Mouse (Mus musculus): Measurements from ENCODE around the gene Lonp2.
A peak's percentile ranks its signal among the peaks of the same experiment; 100 is the strongest.

The Lonp2 gene

DNA sequence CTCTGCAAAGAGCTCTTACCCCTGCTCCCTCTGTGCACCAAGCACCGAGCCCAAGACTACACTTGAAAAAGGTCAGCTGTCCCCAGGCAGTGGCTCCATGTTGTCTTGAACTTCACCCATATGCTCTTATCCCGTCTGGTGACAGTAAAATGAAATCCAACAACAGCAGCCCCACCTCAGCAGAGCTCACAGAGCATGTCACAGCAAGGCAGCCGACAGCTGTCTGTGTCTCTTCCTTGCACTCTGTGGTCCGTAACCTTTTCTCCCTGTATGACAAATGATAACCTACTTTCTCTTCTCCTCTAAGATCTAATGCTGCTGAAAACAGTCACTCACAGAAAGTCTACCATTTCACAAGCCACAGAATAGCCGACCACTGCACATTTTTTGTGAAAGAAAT lies 82.9 kb downstream of the Lonp2 start:
- DNase-seq (ENCODE audit: extremely low spot score, low read depth, low spot score), result no peak

DNA sequence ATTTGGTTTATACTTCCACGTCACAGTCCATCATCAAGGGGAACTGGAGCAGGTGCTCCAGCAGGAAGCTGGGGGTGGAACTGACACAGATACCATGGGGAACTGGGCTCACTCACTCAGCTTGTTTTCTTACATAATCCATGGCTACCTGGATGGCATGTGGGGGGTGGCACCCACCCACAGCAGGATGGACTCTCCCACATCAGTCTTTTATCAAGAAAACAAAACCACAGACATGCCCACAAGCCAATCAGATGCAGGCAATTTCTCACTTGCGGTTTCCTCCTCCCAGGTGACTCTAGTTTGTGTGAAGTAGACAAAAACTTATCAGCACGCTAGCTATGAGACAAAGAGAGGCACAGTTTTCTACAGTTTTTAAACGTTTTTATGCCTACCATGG lies 84.0 kb downstream of the Lonp2 start:
- no peak for DNase-seq (ENCODE audit: extremely low spot score, low read depth, low spot score)

DNA sequence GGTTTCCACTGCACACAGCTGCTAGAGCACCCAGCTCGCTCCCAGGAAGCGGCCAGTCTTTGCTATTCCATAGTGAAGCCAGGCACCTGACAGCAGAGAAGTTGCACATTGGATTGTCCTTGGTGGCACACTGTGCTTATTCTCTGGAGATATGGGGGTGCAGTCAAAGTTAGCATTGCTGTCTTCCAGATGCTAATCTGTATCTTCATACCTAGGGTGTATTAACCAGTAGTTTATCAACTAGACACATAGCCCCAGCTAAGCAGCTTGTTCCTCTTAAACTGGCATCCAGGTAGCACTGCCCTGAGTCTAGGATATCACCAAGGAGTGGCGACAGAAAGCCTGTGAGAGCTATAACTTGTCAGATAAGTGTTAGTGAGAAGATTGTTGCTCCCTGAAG lies 88.8 kb downstream of the Lonp2 start:
- DNase-seq (ENCODE audit: extremely low spot score, low read depth, low spot score), result no peak

DNA sequence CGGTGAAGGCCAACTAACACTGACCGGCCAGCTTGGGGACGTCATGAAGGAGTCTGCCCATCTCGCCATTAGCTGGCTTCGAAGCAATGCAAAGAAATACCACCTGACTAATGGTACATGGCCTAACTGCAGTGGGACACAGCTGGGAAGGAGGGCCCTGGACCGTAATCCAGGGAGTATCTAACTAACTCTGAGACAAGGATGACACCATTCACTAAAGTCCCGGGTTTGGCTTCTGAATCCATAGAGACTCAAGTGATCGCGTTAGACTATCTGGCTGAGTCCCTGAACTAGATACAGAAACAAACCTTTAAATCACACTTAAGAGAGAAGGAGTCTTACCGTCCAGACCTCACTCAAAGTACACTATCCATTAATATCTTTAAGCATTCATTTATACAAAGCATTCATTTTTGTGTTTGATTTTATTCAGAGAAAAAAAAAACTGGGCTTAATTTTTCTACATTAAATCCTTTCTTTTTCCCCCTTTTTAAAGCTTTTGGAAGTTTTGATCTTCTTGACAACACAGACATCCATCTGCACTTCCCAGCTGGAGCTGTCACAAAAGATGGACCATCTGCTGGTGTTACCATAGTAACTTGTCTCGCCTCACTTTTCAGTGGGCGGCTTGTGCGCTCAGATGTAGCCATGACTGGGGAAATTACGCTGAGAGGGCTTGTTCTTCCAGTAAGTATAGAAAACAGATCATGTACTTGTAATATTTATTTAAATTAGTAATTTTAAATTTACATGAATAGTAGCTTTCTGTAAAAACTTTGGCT lies 89.8 kb downstream of the Lonp2 start:
- DNase-seq (ENCODE audit: extremely low spot score, low read depth, low spot score), result no peak

DNA sequence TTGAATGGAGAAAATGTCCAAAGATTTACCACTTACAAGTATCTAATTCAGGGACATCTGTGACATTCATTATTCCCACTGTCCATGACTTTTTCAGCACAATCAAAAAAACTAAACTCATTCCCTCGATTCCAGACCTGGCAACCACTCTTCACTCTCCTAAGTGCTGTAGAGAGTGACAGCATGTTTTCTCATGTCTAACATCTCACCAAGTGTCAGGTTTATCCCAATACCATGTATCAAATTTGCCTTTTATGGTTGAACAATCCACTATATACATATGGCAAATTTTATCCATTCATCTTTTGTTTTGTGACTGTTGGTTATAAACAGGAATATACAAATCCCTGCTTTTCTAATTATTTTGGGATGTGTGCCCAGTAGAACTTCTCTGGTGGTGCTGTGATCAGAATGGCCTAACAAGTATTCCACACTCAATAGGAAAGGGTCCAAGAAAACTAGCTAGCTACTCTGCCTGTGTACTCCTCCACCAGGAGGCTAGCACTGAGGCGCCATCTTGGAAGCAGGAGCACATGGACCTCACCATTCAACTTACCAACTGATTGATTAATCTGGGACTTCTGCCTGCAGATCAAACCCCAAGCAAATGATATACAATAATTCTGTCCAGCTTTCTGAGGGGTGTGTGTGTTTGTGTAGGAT lies 94.6 kb downstream of the Lonp2 start:
- DNase-seq (ENCODE audit: extremely low spot score, low read depth, low spot score), result no peak

DNA sequence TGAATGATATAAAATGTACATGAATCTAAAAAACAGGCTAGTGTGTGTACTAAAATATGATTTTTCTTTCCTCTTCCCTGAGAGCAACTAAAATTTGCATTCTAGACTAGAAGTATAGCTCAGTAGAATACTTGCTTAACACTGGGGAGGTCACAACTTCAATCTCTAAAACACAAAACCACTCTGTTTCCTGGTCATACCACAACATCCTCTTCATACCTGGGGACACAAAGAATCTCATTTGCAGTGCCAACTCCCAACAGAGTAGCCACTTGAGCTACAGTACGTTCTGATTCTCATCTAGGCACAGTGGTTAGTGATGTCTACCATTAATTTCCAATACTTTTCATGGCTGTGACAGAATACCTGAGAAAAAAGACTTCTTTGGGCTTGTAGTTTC lies 95.5 kb downstream of the Lonp2 start:
- DNase-seq (ENCODE audit: extremely low spot score, low read depth, low spot score), result no peak

DNA sequence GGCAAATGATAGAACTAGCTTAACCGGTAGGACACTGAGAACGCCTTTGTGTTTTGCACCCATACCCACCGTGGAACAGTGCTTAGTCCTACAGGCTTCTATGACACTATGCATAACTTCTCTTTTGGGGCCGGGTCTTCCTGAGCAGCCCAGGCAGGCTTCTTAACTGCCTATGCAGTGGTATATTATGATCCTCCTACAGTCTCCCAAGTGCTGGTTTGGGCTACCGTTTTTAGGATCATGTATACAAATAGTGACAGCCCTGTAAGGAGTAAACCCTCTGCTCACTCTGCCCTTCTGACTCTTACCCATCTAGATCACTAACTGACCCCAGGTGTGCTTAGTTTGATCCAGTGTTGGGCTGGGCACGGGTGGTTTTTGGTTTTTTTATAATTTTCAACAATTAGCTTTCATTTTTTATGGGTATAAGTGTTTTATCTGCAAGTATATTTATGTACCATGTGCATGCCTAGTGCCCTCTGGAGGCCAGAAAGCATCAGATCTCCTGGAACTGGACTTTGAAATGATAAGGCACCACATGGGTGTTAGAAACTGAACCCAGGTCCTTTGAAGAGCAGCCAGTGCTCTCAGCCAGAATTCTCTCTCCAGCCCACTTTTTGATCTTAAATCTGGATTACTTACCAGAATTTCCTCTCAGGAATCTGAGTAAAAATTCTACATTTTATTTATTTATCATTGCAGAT lies 97.1 kb downstream of the Lonp2 start:
- DNase-seq (ENCODE audit: extremely low spot score, low read depth, low spot score), result no peak

DNA sequence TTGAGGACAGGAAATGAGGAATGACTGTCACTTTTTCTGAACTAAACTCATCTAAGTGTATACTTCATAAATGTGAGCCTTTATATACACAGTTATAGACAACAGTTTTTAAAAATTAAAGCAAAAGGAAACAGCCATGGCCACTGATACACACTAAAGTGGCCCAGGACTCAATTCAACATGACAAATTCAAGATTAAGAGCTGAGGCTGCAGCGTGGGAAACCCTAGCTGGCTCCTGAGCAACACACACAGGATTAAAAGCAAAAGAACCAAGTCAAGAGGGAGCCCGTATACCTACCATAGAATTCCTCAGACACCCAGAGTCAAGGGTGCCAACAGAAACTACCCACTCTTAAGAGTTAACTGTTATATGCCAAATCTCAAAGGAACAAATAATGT lies 97.6 kb downstream of the Lonp2 start:
- DNase-seq (ENCODE audit: extremely low spot score, low read depth, low spot score), result no peak

DNA sequence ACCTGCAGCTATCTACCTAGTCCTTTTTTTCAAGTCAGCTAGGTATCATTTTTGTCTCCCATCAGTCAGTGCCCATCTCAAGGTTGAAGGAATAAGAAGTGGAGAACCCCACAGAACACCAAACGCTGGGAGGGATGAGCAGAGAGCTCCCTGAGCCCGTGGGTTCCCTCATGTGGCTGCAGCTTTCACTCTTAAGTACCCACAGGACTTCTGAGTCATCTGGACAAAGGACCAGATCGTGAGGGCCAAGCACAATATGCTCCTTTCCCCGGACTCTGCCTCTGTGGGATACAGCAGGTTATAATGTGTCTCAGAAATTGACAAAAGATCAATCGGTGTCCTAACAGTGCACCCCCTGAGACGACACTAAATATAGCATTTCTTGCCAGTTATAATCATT lies 103.1 kb downstream of the Lonp2 start:
- DNase-seq (ENCODE audit: extremely low spot score, low read depth, low spot score), result no peak

DNA sequence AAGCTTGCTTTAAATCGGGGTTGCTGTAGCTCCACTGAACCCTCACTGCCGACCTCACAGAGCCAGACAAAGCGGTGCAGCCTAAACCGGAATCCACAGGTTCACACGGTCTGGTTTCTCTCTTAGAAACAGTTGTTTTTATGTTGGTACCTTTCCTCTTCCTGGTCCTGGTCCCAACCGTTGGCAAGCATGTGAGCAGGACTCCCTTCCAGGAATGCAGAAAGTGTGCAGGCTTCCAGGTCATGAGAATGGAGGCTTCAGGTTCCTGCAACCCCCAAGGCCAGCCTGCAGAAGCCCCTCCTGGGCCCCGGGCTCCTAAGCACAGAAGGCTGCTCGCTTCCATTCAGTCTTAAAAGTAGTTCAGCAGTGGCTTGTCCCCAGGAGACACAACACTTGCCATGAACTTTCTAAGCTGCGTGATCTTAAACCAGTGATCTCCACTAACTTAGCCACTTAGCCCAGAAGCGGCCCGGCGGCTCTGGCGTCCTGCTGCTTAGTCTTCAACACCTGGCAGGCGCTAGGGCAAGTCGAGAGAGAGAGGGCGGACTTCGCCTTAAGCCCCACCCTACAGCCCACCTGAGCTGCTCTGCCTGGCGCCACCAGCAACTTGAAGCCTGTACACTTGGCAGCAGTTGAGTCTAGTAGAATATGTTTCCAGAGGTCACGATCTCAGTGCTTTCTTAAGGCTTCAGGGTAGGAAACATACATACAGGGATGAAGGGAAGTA lies 104.5 kb downstream of the Lonp2 start:
- DNase-seq (ENCODE audit: extremely low spot score, low read depth, low spot score), result no peak

DNA sequence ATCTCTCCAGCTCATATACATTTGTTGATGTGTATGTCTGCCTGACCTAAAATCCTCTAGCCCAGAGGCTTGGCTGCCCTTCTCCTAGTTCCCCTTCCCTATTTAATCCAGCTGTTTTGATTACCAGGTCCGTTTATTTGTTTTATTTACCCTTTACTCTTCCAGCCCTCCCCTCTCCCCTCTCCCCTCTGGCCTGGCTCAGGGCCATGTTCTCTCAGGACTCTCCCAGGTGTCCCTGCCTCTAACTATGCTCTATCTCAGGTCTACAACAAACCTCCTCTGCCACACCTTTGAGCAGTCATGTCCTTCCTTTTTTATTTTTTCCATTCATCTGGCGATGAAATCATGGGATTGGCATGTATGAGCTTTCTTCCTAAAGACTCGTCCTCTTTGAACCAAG lies 106.5 kb downstream of the Lonp2 start:
- DNase-seq (ENCODE audit: extremely low spot score, low read depth, low spot score), result no peak

DNA sequence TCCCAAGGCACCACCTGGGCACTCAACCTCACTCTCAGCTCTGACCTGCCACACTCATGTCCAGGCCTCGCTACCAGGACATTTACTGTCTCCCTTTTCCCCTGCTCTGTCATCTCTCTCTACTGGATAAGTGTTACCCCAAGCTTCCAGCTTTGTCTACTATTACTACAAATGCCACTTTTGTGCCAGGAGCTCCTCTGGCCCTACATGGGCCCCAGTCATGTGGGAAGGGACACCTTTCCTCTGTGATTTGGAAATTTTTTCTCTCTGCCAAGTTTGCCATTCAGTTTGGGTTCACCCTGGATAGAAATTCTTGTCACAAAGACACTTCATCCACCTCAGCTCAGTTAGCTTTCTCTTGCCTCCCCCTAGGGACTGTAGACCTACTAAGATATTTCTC lies 107.0 kb downstream of the Lonp2 start:
- DNase-seq (ENCODE audit: extremely low spot score, low read depth, low spot score), result no peak

DNA sequence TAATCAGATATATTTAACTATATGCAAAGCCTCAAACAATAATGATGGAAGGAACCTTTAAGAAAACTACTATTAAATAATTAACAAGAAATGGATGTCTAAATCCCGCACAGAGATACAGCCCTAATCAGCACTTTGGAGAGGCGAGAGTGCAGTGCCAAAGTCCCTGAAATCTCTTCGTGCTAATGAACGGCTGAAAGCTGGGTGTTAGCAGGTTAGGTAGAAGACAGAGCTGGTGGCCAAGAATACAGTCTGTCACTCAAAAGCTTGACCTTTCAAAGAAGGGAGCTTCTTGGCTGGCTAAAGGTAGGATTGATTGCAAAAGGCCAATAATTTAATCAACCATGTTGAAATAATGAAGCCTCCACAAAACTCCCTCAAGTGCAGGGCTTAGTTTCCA lies 110.3 kb downstream of the Lonp2 start:
- DNase-seq (ENCODE audit: extremely low spot score, low read depth, low spot score), result no peak

DNA sequence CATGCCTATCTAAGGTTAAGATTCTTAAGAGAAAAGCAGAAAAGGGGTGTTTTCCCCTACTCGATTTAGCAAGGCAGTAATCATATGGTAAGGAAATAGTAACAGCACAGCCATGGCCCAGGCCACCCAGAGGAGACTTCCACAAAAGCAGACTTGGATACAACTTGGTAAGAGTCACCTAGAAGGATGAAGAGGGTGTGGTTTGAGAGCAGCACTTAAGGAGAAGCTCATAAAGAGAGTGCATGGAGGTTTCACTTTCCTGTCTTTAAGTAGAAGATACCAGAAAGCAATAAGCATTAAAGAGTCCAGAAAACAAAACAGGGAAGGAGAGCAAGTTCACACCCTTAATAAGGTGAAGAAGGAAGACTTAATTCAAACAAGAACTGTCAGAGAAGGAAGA lies 111.1 kb downstream of the Lonp2 start:
- no peak for DNase-seq (ENCODE audit: extremely low spot score, low read depth, low spot score)

DNA sequence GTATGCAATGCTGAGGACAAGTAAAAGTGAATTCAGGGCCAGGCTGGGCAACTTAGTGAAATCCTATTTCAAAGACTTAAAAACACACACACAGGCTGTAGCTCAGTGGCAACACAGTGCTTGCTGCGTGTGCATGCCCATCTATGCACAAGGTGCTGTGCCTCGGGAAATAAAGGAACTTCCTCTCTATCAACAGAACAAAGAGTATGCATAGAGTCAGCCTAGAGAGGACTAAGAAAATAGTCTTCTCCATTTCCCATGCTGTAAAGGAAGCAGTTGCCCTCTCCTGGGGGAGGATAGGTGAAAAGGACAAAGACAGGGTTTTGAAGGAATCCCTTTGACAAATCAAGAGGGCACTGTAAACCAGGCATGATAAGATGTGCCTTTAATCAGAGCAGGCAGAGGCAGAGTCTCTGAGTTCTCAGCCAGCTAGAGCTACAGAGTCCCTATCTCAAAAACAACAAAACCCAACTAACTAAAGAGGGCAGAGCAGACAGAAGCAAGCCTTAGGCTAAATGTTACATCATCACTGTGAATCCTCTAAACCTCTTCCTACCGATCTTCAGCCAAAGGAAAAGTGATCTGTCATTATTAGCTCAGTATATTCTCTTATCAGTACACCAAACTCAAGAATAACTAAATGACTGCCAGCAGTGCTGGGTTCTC lies 111.7 kb downstream of the Lonp2 start:
- no peak for DNase-seq (ENCODE audit: extremely low spot score, low read depth, low spot score)

DNA sequence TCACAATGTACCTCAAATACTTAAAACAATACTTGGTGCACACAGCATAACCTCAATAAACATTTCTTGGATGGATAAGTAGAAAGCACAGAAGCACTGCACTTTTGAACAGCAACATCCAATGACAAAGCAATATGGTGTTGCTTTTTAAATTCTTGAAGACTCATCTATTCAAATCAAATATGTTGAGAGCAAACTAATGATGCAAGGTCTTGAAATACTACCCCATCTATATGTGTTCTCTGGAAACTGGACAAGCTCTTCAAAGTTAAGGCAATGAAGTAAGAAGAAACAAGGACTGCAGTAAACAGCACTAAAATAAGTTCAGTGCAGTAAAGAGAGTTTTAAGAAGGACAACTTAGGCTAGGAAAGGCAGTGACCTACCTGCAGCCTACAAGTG lies 117.1 kb downstream of the Lonp2 start:
- DNase-seq (ENCODE audit: extremely low spot score, low read depth, low spot score), result no peak

DNA sequence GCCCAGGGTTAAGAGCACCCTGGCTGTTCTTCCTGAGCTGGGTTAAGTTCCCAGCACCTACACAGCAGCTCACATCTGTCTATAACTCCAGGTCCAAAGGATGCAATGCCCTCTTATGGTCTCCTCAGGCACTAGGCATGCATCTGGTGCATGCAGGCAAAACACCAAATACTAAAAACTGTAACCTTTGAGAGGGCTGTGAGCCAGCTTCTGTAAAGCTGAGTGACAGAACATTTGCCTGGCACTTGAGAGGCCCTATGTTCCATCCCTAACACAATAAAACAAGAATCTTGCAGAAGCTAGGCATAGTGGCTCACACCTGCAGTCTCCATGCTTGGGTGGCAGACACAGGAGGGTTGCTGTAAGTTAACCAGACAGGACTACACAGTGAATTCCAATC lies 117.8 kb downstream of the Lonp2 start:
- no peak for DNase-seq (ENCODE audit: extremely low spot score, low read depth, low spot score)

DNA sequence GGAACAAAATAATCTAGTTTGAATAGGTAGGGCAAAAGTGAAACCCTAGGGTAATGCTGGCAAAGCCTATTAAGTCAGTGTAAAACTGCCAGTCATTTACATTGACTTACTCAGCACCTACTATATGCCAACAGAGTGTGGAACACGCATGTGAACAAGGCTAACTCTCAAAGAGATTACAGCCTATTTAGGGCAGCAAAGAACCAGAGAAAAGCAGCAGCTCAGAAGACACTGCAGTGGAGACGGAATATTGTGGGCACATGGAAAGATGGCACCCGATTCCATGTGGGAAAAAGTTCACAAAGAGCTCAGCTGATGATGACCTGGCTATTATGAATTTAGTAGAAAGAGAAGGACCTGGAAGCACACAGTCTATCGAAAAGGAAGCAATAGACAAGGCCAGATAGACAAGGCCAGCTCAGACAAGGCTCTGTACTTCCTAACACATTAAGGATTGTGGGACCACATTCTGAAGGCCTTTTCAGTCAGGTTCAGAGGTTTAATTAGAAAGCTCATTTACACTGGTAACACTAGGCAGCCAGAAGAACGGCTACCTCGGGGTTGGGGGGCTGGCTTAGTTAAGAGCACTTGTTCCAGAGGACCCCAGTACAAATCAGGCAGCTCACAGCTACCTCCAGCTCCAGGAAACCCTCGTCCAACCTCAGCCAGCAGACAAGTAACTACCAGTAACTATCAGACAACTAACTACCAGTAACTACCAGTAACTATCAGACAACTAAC lies 118.9 kb downstream of the Lonp2 start:
- no peak for DNase-seq (ENCODE audit: extremely low spot score, low read depth, low spot score)

DNA sequence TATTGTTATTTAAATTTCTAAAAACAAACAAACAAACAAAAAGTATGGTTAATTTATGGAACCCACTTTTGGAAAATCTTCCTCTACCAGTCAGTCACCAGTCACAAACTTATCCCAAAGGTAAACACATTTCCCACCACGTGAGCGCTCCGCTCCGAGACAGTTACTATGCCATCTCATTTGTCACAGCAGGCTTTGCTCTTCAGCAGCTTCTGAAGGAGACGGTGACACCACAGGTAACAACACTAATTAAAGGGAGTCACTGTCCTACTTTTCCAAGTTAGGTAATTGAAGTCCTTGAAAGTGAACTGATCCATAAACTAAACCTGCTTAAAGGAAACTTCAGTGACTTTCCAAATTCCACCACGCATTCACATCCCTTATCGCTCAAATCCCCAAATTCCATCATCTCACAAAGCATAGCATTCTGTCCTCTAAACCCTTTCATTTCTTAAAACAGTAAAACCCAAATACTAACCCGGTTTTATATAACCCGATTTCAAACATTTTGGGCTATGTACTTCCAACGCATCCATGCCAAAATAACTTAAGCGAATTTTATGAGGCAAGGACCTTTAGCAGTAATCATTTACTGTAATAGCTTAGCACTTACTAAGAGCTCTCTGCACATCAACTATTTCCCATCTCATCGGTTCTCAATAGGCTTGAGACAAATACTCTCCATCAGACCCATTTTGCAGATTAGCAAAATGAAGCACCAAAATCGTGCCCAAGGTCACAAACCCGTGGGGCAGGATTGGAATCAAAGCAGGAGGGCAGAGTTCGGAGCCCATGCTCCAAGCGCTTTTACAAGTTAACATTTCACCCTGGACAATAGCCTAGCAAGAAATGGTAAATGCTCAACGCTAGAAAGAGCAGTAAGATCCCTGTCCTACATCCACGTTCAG lies 120.7 kb downstream of the Lonp2 start:
- DNase-seq (ENCODE audit: extremely low spot score, low read depth, low spot score), result peak; percentile 16
